Mouse (Mus musculus): ENCODE results near the gene Loxl1. TPM values are rescaled to one million over a fixed set of nuclear protein-coding genes. Genes with fewer than 3 reads are reported as not detected.

The Loxl1 gene
- total RNA-seq, 2 experiments from 2014 or later = 50.1 to 70.0 TPM

- DNase-seq = no peak
Measured at GRCm38 (mm10) chr9:58248746-58249413, 64.1 kb downstream of the Loxl1 start.

- DNase-seq = peak; percentile 83
Measured at GRCm38 (mm10) chr9:58247064-58247759, 65.8 kb downstream of the Loxl1 start.

DNA sequence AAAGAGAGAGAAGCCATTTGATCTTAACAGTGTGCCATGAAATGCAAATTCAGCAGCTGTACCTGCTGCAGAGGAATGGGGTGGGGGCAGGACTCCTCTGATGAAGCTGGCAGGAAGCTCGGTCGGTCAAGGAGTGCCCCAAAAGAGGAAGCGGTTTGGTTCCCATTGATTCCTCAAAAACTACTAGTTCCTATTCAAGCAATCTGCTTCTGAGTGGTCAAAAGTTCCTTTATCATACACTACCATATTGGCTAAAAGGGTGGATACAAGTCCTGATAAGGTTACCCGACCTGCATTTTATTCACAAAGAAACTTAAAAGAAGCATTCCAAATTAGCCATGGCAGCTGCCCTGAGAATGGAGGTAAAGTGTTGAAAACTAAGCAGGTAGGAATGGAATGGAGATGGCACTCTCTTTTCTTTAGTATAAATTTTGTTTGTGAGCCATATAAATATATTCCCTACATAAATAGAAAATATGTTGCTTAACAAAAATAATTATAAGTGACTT, 66.8 kb downstream of the Loxl1 start:
- DNase-seq = no peak

- no peak for DNase-seq
Measured at GRCm38 (mm10) chr9:58243696-58244095, 69.3 kb downstream of the Loxl1 start.

DNA sequence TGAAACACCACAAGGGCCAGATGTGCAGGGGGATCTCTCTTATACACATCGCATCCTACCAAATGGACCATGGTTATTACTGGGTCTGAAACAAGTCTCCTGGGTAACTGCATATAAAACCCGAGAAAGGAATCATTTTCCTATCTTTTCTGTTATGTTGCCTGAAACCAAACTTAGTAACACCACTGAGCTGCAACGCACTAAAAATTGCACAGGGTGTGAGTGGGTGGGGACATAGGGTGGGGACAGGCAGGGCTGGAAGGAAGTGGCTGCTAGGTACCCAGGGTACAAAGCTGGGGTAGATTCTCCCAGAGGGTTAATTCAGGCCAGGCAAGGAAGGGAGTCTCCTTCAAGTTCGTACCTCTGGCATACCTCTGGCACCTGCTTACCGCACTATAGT, 70.3 kb downstream of the Loxl1 start:
- no peak for DNase-seq

DNA sequence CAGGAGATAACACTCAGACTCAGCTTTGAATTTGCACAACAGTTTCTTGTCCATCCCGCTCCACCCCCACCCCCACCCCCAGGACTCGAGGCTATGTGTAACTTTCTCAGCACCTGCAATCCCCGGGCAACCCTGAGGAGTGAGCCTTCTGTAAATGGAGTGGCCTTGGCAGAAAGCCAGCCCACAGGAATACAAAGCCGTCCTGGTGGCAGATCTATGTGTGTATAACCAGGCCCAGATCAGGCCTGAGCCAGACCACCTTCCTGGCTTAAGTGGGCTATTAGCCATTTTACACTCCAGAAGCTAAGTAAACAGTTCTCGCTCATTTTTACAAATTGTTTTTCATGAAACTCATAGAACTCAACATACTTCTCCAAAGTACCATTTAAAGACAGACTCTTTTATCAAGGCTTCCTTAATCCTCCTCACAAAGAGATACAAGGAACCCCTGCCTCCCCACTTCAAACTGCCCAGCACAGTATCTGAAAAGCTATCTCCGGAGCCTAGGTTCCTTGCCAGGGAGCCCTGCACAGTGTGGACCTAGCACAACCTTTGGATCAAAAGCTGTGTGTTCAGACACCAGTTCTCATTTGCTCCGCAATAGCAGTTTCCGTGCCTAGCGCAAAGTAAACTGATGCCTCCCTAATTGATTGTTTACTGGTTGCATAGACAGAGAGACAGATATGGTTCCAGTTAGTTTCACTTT, 71.1 kb downstream of the Loxl1 start:
- no peak for DNase-seq

Other genes with a start within 250 kb of the Loxl1 start
- gene Stra6, start 249.4 kb downstream of the Loxl1 start, total RNA-seq (2021) = under 1 TPM; 0.25 to 0.40 TPM
- gene Ccdc33, start 194.4 kb downstream of the Loxl1 start, total RNA-seq (2021) = not detected
- 100 to 1,000 TPM in 1 of 2 experiments, 10 to 100 TPM in 1; 98.8 to 119 TPM for gene Islr, start 108.9 kb downstream of the Loxl1 start, total RNA-seq (2021)
- gene Islr2, start 108.9 kb downstream of the Loxl1 start, total RNA-seq (2021) = 1 to 10 TPM; 4.3 to 4.5 TPM
- gene Pml, start 63.4 kb downstream of the Loxl1 start, total RNA-seq (2021) = 10 to 100 TPM in 1 of 2 experiments, 1 to 10 TPM in 1; 7.3 to 12.6 TPM
- gene Stoml1, start 60.0 kb downstream of the Loxl1 start, total RNA-seq (2021) = 10 to 100 TPM in 1 of 2 experiments, 1 to 10 TPM in 1; 9.1 to 12.3 TPM
- gene Tbc1d21, start 57.3 kb upstream of the Loxl1 start, total RNA-seq (2021) = not detected
- gene Insyn1, start 175.4 kb upstream of the Loxl1 start, total RNA-seq (2021) = 1 to 10 TPM; 7.9 to 9.9 TPM
- gene Cd276, start 242.3 kb upstream of the Loxl1 start, total RNA-seq (2021) = 10 to 100 TPM; 23.7 to 33.1 TPM